Mouse (Mus musculus): ENCODE results near the gene Ddr1. TPM values are rescaled to one million over a fixed set of nuclear protein-coding genes. Genes with fewer than 3 reads are reported as not detected.

The Ddr1 gene
- polyA plus RNA-seq, 1 experiment from 2014 or later, result 89.1 TPM

- H3K4me2 ChIP-seq (ENCODE audit: low read length), result peak overlapping the region; percentile 58
- H3K36me3 ChIP-seq (ENCODE audit: insufficient read depth, low read length), result peaks cover 8% of the 10 kb centered on the region
- peak overlapping the region; percentile 44 for H3K9ac ChIP-seq (ENCODE audit: low read depth, low read length)
- DNase-seq (ENCODE audit: low spot score), result peak; percentile 70
- WGBS, result 10% methylated on average over 16 of the region's 16 CpGs
- TF ChIP-seq CTCF (IDR thresholded peaks at IDR 0.05; ENCODE audit: low read depth), result no peak
- peak overlapping the region; percentile 16 for H3K4me3 ChIP-seq (replicated peaks; ENCODE audit: low read depth, low read length)
- H3K27ac ChIP-seq, result peak overlapping the region; percentile 72
- no peaks in the 10 kb centered on the region for H3K9me3 ChIP-seq (replicated peaks; ENCODE audit: low read length)
- peaks cover 35% of the 10 kb centered on the region for H3K4me1 ChIP-seq (replicated peaks; ENCODE audit: insufficient read depth, low read length)
- H3K27me3 ChIP-seq (ENCODE audit: insufficient read depth, low read length), result no peaks in the 10 kb centered on the region
- ATAC-seq (replicated peaks; ENCODE audit: low FRiP score, low read depth), result peak; percentile 10; the same call in 1 of the 2 replicates
Observed at GRCm38 (mm10) chr17:35697759-35698500, 6.5 kb downstream of the Ddr1 start.

DNA sequence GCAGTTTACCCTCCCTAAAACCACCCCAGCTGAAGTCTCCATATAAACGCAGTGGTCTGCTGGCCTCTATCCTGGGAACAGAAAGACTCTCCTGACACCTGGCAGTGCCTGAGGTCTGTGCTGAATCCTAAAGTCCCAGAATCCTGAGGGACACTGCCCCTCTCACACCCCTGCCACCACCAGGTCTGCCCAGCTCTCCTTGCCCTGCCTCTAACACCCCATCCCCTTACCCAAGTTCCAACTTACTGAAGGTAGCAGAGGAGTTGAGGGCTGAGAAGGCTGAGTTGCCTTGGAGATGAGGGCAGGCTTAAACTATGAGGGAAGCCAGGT, 7.0 kb downstream of the Ddr1 start:
- no peaks in the 10 kb centered on the region for H3K9me3 ChIP-seq (replicated peaks; ENCODE audit: low read length)
- peak overlapping the region; percentile 72 for H3K27ac ChIP-seq
- WGBS, result 19% methylated on average over 1 of the region's 1 CpGs

DNA sequence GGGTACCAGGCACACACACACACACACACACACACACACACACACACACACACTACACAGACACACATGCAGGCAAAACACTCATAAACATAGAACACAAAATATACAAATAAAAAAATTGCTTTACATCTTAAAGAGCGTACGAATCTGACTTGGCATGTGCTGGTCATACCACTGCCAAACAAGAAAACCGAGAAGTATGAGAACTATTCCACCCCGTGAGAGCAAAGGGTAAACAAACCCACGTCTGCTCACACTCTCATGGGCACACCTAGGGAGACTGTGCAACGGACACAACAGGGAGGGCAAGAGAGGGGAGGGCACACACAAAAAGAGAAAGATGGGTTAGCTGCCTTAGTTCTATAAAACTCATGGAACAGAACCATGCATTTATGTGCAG, 7.7 kb downstream of the Ddr1 start:
- Histone ChIP-seq H3K4me2 (ENCODE audit: low read length) (0 out of 2 replicates have a peak overlapping the region, but pooled peaks have one; percentile 58), H3K9ac (ENCODE audit: low read depth, low read length) (no peak overlapping the region), H3K4me3 (replicated peaks; ENCODE audit: low read depth, low read length) (no peak overlapping the region), H3K4me1 (replicated peaks; ENCODE audit: insufficient read depth, low read length) (peaks cover 24% of the 10 kb centered on the region), H3K36me3 (ENCODE audit: insufficient read depth, low read length) (peaks cover 19% of the 10 kb centered on the region), H3K27me3 (ENCODE audit: insufficient read depth, low read length) (no peaks in the 10 kb centered on the region), H3K27ac (no peak overlapping the region), H3K9me3 (replicated peaks; ENCODE audit: low read length) (no peaks in the 10 kb centered on the region)
- TF ChIP-seq CTCF (IDR thresholded peaks at IDR 0.05; ENCODE audit: low read depth), result no peak
- 36% methylated on average over 6 of the region's 6 CpGs for WGBS
- ATAC-seq (replicated peaks; ENCODE audit: low FRiP score, low read depth) (no peak), DNase-seq (ENCODE audit: low spot score) (no peak)

More for the DNA sequence above, 7.0 kb downstream of the Ddr1 start:
- DNase-seq (ENCODE audit: low spot score) (peak; percentile 42), ATAC-seq (replicated peaks; ENCODE audit: low FRiP score, low read depth) (no peak)
- no peak for TF ChIP-seq CTCF (IDR thresholded peaks at IDR 0.05; ENCODE audit: low read depth)
- peaks cover 13% of the 10 kb centered on the region for H3K36me3 ChIP-seq (ENCODE audit: insufficient read depth, low read length)
- peak overlapping the region; percentile 44; the same call in 1 of the 2 replicates for H3K9ac ChIP-seq (ENCODE audit: low read depth, low read length)
- H3K4me3 ChIP-seq (replicated peaks; ENCODE audit: low read depth, low read length), result peak overlapping the region; percentile 16
- H3K27me3 ChIP-seq (ENCODE audit: insufficient read depth, low read length), result no peaks in the 10 kb centered on the region
- H3K4me1 ChIP-seq (replicated peaks; ENCODE audit: insufficient read depth, low read length), result peaks cover 31% of the 10 kb centered on the region
- H3K4me2 ChIP-seq (ENCODE audit: low read length), result peak overlapping the region; percentile 58

GRCm38 (mm10) chr17:35695289-35695688, 9.1 kb downstream of the Ddr1 start:
- peak; percentile 72 for TF ChIP-seq CTCF (IDR thresholded peaks at IDR 0.05; ENCODE audit: low read depth)
- 93% methylated on average over 2 of the region's 2 CpGs for WGBS
- Histone ChIP-seq H3K27me3 (ENCODE audit: insufficient read depth, low read length) (no peaks in the 10 kb centered on the region), H3K4me1 (replicated peaks; ENCODE audit: insufficient read depth, low read length) (peaks cover 20% of the 10 kb centered on the region), H3K4me2 (ENCODE audit: low read length) (no peak overlapping the region), H3K36me3 (ENCODE audit: insufficient read depth, low read length) (peaks cover 32% of the 10 kb centered on the region), H3K27ac (no peak overlapping the region), H3K9ac (ENCODE audit: low read depth, low read length) (no peak overlapping the region), H3K4me3 (replicated peaks; ENCODE audit: low read depth, low read length) (no peak overlapping the region), H3K9me3 (replicated peaks; ENCODE audit: low read length) (no peaks in the 10 kb centered on the region)
- DNase-seq (ENCODE audit: low spot score), result peak; percentile 72
- ATAC-seq (replicated peaks; ENCODE audit: low FRiP score, low read depth), result no peak

GRCm38 (mm10) chr17:35693906-35694305, 10.5 kb downstream of the Ddr1 start:
- no peak overlapping the region for H3K27ac ChIP-seq
- no peaks in the 10 kb centered on the region for H3K27me3 ChIP-seq (ENCODE audit: insufficient read depth, low read length)
- H3K4me1 ChIP-seq (replicated peaks; ENCODE audit: insufficient read depth, low read length), result peaks cover 20% of the 10 kb centered on the region
- H3K9ac ChIP-seq (ENCODE audit: low read depth, low read length), result no peak overlapping the region
- H3K4me3 ChIP-seq (replicated peaks; ENCODE audit: low read depth, low read length), result no peak overlapping the region
- no peak for TF ChIP-seq CTCF (IDR thresholded peaks at IDR 0.05; ENCODE audit: low read depth)
- H3K36me3 ChIP-seq (ENCODE audit: insufficient read depth, low read length), result peaks cover 44% of the 10 kb centered on the region
- no peak for ATAC-seq (replicated peaks; ENCODE audit: low FRiP score, low read depth)
- WGBS, result 86% methylated on average over 5 of the region's 5 CpGs
- H3K4me2 ChIP-seq (ENCODE audit: low read length), result no peak overlapping the region
- no peaks in the 10 kb centered on the region for H3K9me3 ChIP-seq (replicated peaks; ENCODE audit: low read length)
- DNase-seq (ENCODE audit: low spot score), result no peak

DNA sequence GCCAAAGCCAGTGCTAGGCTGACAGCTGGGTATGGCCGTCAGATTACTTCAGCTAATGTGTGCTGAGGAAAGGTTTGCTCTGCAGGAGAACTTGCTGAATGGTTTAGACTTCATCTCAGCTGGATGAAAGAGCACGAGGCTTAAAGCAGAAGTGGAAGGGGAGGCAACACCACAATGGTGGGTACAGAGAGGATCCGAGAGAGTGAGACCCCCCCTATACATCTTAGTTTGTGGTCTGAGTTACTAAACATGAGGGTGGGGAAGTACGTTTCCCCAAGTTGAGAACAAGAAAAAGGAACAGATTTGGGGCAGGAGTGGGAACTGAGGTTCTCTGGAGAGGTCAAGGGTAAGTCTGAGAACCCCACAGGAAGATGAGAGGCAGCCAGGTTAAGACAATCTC, 12.1 kb downstream of the Ddr1 start:
- no peaks in the 10 kb centered on the region for H3K9me3 ChIP-seq (replicated peaks; ENCODE audit: low read length)
- DNase-seq (ENCODE audit: low spot score) (no peak), ATAC-seq (replicated peaks; ENCODE audit: low FRiP score, low read depth) (no peak)
- WGBS, result 83% methylated on average over 4 of the region's 4 CpGs
- no peak overlapping the region for H3K4me3 ChIP-seq (replicated peaks; ENCODE audit: low read depth, low read length)
- no peak overlapping the region for H3K9ac ChIP-seq (ENCODE audit: low read depth, low read length)
- H3K27me3 ChIP-seq (ENCODE audit: insufficient read depth, low read length), result no peaks in the 10 kb centered on the region
- no peak overlapping the region for H3K27ac ChIP-seq
- H3K36me3 ChIP-seq (ENCODE audit: insufficient read depth, low read length), result peaks cover 58% of the 10 kb centered on the region
- TF ChIP-seq CTCF (IDR thresholded peaks at IDR 0.05; ENCODE audit: low read depth), result no peak
- peaks cover 7% of the 10 kb centered on the region for H3K4me1 ChIP-seq (replicated peaks; ENCODE audit: insufficient read depth, low read length)
- H3K4me2 ChIP-seq (ENCODE audit: low read length), result no peak overlapping the region
